Mouse (Mus musculus): ENCODE measurements at regions not wholly inside any gene's neighbourhood (a gene's known extent, or its start where the extent isn't known, plus 50 kb on each side); places are given as distances from the start of the nearest gene placed in this dataset.
"Not testable (repeated sequence)": the region's sequence is repeated elsewhere in the genome, so short reads cannot be mapped to it uniquely, and the experiment has no call there.

- DNase-seq (ENCODE audit: low spot score), result no peak
These were observed 367.4 kb upstream of the Arhgap42 start for GRCm38 (mm10) chr9:9606322-9606721.

- DNase-seq (ENCODE audit: low spot score), result no peak
These were observed 352.4 kb upstream of the Arhgap42 start for GRCm38 (mm10) chr9:9591263-9591662.

DNA sequence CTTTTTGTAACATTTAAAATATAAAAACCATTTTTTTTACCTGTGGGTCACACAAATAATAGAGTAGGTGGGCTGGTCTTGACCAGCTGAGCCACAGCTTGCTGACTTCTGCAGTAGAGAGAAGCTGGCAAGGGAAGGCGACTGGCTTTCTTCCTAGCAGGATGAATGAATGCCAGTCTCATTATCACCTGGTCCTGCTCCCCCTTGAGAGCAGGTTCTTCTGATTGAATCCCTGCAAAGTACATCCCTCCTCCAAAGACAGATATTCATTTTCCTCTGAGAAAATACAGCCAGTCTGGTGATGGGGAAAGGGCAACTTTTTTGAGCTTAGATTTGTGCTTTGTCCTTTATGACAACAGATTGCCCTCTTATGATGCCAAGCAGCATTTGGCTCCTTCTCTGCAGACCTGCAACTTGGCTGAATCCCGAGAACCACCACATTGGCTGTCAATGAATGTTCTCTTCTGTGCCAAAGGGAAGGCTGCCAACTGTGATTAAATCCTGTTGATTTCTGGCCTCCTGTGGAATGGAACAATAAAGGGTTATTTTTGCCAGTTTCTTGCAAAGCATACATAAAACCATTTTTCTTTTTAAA is 344.2 kb upstream of the Arhgap42 start:
- no peak for DNase-seq (ENCODE audit: low spot score)

- no peak for DNase-seq (ENCODE audit: low spot score)
These were observed 343.6 kb upstream of the Arhgap42 start for GRCm38 (mm10) chr9:9582301-9583010.

GRCm38 (mm10) chr9:9568040-9568649 is 329.2 kb upstream of the Arhgap42 start:
- DNase-seq (ENCODE audit: low spot score), result no peak

DNA sequence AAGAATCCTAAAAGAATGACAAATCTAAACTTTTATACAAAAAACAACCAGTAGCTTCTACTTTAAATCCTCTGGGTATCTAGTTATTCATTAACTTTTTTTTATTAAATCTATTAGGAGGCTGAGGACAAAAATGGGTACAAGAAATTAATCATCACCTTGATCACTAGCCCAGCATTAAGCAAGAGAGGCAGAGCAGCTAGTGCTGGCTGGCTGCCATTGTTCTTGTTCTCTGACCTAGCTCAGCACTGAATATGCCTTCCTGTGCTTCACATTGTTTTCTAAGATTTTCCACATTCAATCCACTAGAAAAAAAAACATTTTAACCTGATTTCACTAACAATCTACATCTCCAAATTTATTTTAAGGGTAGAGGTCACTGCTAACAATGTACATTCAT is 325.6 kb upstream of the Arhgap42 start:
- no peak for DNase-seq (ENCODE audit: low spot score)

- DNase-seq (ENCODE audit: low spot score), result no peak
These were observed 309.8 kb upstream of the Arhgap42 start for GRCm38 (mm10) chr9:9548657-9549056.

- no peak for DNase-seq (ENCODE audit: low spot score)
These were observed 308.7 kb upstream of the Arhgap42 start for GRCm38 (mm10) chr9:9547570-9547969.

DNA sequence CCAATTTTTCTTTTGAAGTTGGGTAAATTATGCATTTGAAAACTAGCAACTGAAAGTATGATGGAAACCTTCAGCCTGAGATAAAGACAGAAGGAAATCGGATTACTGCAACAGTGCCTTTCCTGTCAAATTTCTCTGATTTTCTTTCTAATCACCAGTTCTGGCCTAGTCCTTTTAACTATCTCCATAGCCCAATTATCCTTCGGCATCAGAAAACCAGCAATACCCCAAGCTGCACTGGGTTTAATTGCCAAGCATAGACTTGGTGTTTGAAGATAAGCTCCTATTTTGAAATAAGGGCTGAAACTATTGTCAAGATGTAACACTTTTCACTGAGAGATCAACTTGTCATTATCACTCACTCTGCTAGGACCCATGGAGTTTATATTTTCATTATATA is 308.2 kb upstream of the Arhgap42 start:
- DNase-seq (ENCODE audit: low spot score), result no peak

DNA sequence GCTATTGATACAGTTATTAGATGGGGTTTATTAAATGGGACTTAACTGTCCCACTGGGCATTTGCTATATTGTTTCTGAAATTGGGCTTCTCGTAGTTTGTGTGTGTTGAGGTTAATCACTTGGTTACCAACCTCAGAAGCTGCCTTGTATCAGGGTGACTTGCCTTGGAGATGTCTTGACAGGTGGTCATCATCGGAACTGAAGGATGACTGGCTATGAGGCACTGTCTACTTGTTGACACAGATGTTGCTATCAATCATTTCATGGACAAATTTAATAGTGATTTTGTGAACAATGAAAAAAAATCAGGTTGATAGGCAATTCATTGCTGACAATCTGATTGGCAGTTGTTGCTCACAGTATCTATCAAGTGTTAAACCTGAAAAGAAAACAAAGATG is 261.4 kb upstream of the Arhgap42 start:
- no peak for DNase-seq (ENCODE audit: low spot score)

GRCm38 (mm10) chr9:9493594-9494182 is 254.8 kb upstream of the Arhgap42 start:
- no peak for DNase-seq (ENCODE audit: low spot score)

- DNase-seq (ENCODE audit: low spot score), result no peak
These were observed 238.2 kb upstream of the Arhgap42 start for GRCm38 (mm10) chr9:9477145-9477544.

GRCm38 (mm10) chr9:9475009-9475744 is 236.3 kb upstream of the Arhgap42 start:
- DNase-seq (ENCODE audit: low spot score), result no peak

GRCm38 (mm10) chr9:9444213-9444612 is 205.3 kb upstream of the Arhgap42 start:
- no peak for DNase-seq (ENCODE audit: low spot score)

GRCm38 (mm10) chr9:9420326-9420725 is 181.4 kb upstream of the Arhgap42 start:
- no peak for DNase-seq (ENCODE audit: low spot score)

DNA sequence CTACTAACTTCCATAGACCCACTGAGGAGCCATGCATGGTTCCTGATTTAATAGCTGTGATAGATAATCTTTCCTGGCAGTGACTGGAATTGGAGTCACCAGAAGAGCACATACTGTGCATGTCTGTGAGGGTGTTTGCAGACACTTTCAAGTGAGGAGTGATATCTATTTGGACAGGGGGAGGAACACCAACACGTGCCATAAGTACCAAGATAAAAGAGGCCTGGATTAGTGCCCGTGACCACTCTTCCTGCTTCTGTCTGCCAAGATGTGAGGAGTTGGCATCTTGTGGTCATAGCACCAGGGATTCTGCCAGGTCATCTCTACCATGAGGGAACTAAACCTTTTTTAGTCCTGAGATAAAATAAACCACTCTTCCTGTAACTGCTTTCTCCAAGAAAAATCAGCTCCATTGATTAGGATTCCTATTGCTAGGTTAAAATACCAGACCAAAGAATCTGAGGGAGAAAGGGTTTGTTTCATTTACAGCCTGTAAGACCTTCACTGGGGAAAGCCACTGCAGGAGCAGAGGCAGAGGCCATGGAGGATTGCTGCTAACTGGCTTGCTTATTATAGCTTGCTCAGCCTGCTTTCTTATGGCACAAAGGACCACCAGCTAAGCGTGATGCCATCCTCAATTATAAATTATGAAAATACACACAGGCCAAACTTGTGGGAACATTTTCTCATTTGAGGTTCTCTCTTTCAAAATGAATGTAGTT is 173.7 kb upstream of the Arhgap42 start:
- no peak for DNase-seq (ENCODE audit: low spot score)

DNA sequence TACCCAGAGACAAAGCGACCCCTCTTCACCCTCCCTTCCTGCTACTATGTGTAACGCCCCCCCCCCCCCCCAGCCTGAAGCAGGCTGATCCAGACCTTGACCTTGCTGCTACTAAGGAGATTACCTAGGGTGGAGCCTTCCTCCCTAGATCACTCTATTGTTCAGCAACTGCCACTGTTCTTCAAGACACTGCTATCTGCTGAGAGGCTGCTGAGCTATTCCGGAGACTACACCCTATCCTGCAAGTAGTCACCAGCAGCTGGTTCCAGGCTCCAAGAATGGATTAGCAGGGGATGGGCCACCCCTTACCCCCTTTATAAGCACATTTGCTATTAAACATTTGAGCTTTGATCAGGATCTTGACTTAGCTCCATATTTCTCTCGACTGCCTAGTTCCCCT is 155.3 kb upstream of the Arhgap42 start:
- not testable (repeated sequence) for DNase-seq (ENCODE audit: low spot score)

- no peak for DNase-seq (ENCODE audit: low spot score)
These were observed 137.8 kb upstream of the Arhgap42 start for GRCm38 (mm10) chr9:9376650-9377189.

- DNase-seq (ENCODE audit: low spot score), result peak; percentile 75
These were observed 136.5 kb upstream of the Arhgap42 start for GRCm38 (mm10) chr9:9375304-9375904.

DNA sequence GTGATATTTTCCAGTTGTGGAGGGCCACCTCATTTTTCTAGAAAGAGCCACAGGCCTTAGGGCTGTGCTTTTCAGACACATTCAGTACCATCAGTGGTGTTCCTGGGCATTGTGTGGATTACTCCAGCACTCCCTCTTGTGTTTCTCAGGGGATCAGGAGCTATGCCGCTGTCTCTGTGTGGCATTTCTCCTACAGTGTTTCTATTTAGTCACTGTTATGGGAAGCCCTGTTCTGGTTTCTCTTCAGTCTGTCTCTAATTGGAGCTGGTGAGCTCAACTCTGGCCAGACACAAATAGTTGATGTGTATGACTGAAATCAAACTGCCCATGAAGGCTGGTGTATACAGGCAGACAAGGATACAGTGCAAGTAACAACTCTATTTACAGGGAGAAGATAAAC is 133.7 kb upstream of the Arhgap42 start:
- no peak for DNase-seq (ENCODE audit: low spot score)

- DNase-seq (ENCODE audit: low spot score), result no peak
These were observed 129.8 kb upstream of the Arhgap42 start for GRCm38 (mm10) chr9:9368731-9369130.
